Mouse (Mus musculus) midbrain, embryonic 13.5 days (tissue): ENCODE results near the gene Ksr1. TPM values are rescaled to one million over a fixed set of nuclear protein-coding genes. Genes with fewer than 3 reads are reported as not detected.

Source experiments
- ATAC-seq: fragments of 200-750 bp; cut with Nextera tagmentation; 2 replicates; pipeline ENCODE4 v1.8.0; 2017; ENCODE audit warnings: mild to moderate bottlenecking, moderate TSS enrichment, moderate library complexity
- H3K27ac ChIP-seq: fragments of 300-500 bp; sonication (generic); 2 replicates; pipeline ENCODE4 v1.5.1; 2015; ENCODE audit warnings: inconsistent platforms, mild to moderate bottlenecking, moderate library complexity
- H3K27me3 ChIP-seq: fragments of 300-500 bp; sonication (generic); 2 replicates; pipeline ENCODE4 v1.6.1; 2015; ENCODE audit warnings: mild to moderate bottlenecking, inconsistent platforms
- H3K36me3 ChIP-seq: fragments of 300-500 bp; sonication (generic); 2 replicates; pipeline ENCODE4 v1.6.1; 2015; ENCODE audit warnings: mild to moderate bottlenecking, inconsistent platforms
- H3K4me1 ChIP-seq: fragments of 300-500 bp; sonication (generic); replicated peaks from 2 replicates; pipeline ENCODE4 v1.6.1; 2015; ENCODE audit warnings: inconsistent platforms
- H3K4me2 ChIP-seq: fragments of 300-500 bp; sonication (generic); replicated peaks from 2 replicates; pipeline ENCODE4 v1.6.1; 2015; ENCODE audit warnings: moderate library complexity, mild to moderate bottlenecking, inconsistent platforms
- H3K4me3 ChIP-seq: fragments of 300-500 bp; sonication (generic); replicated peaks from 2 replicates; pipeline ENCODE4 v1.5.1; 2015; ENCODE audit warnings: mild to moderate bottlenecking, inconsistent platforms
- H3K9ac ChIP-seq: fragments of 300-500 bp; sonication (generic); replicated peaks from 2 replicates; pipeline ENCODE4 v1.6.1; 2015; ENCODE audit warnings: mild to moderate bottlenecking, inconsistent platforms
- H3K9me3 ChIP-seq: fragments of 300-500 bp; sonication (generic); 2 replicates; pipeline ENCODE4 v1.6.1; 2016; ENCODE audit warnings: mild to moderate bottlenecking, inconsistent platforms
- WGBS: fragments of 180-500 bp; shearing (Covaris S2); methylation state at CpG from one replicate; pipeline ENCODE4 v1.1.7; 2015; 5-methylcytosine and 5-hydroxymethylcytosine counted together
- polyA plus RNA-seq: library from polyadenylated mRNA; unstranded; fragments of >200 nt; fragmentation: Nextera tagmentation; extraction: Ambion mirVana; gene quantifications from 2 replicates; pipeline ENCODE4 v1.2.1, GENCODE M21; 2015

Gene Ksr1
- polyA plus RNA-seq, 1 experiment from 2014 or later, result 3.7 TPM

- Histone ChIP-seq H3K27me3 (no peaks in the 10 kb centered on the region), H3K4me1 (peaks cover 42% of the 10 kb centered on the region), H3K9me3 (no peaks in the 10 kb centered on the region), H3K9ac (0 out of 2 replicates have a peak overlapping the region, but pooled peaks have one; percentile 20), H3K36me3 (no peaks in the 10 kb centered on the region), H3K4me2 (no peak overlapping the region), H3K27ac (no peak overlapping the region), H3K4me3 (no peak overlapping the region)
- ATAC-seq, result no peak
- 55% methylated on average over 8 of the region's 8 CpGs for WGBS
Measured at GRCm38 (mm10) chr11:79099032-79099431, 47.2 kb downstream of the Ksr1 start.

DNA sequence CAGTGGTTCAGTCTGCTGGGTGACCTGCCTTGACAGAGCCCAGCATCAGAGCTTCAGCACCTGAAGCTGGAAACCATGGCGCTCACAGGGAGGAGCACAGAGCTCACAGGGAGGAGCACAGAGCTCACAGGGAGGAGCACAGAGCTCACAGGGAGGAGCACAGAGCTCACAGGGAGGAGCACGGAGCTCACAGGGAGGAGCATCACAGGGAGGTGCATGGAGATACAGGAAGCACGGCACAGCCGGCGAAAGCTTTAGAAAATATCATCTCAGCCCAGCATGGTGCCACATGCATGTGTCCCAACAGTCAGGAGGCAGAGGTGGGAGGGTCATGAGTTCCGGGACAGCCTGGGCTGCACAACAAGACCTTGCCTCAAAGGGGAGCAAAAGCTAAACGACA, 48.5 kb downstream of the Ksr1 start:
- no peak overlapping the region for H3K4me3 ChIP-seq
- peaks cover 43% of the 10 kb centered on the region for H3K4me1 ChIP-seq
- no peak overlapping the region for H3K27ac ChIP-seq
- no peaks in the 10 kb centered on the region for H3K36me3 ChIP-seq
- no peak overlapping the region for H3K9ac ChIP-seq
- no peaks in the 10 kb centered on the region for H3K9me3 ChIP-seq
- no peaks in the 10 kb centered on the region for H3K27me3 ChIP-seq
- no peak for ATAC-seq
- H3K4me2 ChIP-seq, result no peak overlapping the region
- 88% methylated on average over 7 of the region's 7 CpGs for WGBS

DNA sequence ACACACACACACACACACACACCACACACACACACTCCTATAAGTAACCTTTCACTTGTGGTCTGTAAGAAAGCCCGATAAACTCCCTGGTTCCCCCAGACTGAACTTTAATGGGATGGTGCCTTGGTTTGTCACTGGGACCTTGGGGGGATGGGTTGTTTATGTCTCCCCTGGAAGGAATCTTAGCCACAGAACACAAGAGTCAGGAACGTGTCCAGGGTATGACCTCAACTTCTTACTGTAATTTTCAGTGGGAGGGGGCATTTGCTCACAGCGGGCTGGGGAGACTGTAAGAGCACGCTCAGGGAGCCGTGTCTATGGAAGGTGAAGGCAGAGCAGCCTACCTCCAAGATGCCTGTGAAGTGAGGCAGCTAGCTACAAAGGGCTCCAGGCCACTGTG, 49.5 kb downstream of the Ksr1 start:
- no peak overlapping the region for H3K4me2 ChIP-seq
- no peak overlapping the region for H3K27ac ChIP-seq
- no peaks in the 10 kb centered on the region for H3K27me3 ChIP-seq
- H3K9me3 ChIP-seq, result no peaks in the 10 kb centered on the region
- no peak overlapping the region for H3K9ac ChIP-seq
- peaks cover 42% of the 10 kb centered on the region for H3K4me1 ChIP-seq
- ATAC-seq, result no peak
- 88% methylated on average over 5 of the region's 5 CpGs for WGBS
- no peak overlapping the region for H3K4me3 ChIP-seq
- no peaks in the 10 kb centered on the region for H3K36me3 ChIP-seq

GRCm38 (mm10) chr11:79095713-79096112, 50.5 kb downstream of the Ksr1 start:
- H3K4me2 ChIP-seq, result no peak overlapping the region; the same call in 1 of the 2 replicates
- no peaks in the 10 kb centered on the region for H3K9me3 ChIP-seq
- peak; percentile 55; the same call in 1 of the 2 replicates for ATAC-seq
- H3K4me1 ChIP-seq, result peaks cover 42% of the 10 kb centered on the region
- 4% methylated on average over 2 of the region's 2 CpGs for WGBS
- peak overlapping the region; percentile 41 for H3K9ac ChIP-seq
- H3K27me3 ChIP-seq, result no peaks in the 10 kb centered on the region
- H3K27ac ChIP-seq, result peak overlapping the region; percentile 71
- no peaks in the 10 kb centered on the region for H3K36me3 ChIP-seq
- no peak overlapping the region for H3K4me3 ChIP-seq

DNA sequence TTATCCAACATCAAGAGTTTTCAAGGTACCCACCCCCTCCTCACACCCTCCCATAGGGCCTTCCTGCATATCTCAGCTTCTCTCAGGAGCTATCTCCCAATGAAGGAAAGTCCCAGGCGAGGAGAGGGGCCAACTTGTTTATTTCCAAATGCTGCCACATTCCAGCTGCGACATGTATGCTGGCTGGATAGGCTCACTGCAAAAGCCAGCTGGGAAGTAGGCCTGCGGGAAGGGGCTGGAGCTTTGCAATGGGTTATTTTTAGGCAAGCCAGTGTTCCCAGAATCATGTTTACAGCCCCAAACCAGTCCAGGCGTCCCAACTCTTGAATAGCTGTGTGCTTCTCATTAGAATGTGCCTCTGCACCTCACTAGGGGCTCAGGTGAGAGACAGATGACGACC, 51.5 kb downstream of the Ksr1 start:
- Histone ChIP-seq H3K27ac (peak overlapping the region; percentile 71; the same call in 1 of the 2 replicates), H3K9ac (no peak overlapping the region), H3K4me2 (no peak overlapping the region), H3K4me3 (no peak overlapping the region), H3K27me3 (no peaks in the 10 kb centered on the region), H3K4me1 (peaks cover 46% of the 10 kb centered on the region), H3K9me3 (no peaks in the 10 kb centered on the region), H3K36me3 (no peaks in the 10 kb centered on the region)
- ATAC-seq, result no peak
- 65% methylated on average over 5 of the region's 5 CpGs for WGBS

DNA sequence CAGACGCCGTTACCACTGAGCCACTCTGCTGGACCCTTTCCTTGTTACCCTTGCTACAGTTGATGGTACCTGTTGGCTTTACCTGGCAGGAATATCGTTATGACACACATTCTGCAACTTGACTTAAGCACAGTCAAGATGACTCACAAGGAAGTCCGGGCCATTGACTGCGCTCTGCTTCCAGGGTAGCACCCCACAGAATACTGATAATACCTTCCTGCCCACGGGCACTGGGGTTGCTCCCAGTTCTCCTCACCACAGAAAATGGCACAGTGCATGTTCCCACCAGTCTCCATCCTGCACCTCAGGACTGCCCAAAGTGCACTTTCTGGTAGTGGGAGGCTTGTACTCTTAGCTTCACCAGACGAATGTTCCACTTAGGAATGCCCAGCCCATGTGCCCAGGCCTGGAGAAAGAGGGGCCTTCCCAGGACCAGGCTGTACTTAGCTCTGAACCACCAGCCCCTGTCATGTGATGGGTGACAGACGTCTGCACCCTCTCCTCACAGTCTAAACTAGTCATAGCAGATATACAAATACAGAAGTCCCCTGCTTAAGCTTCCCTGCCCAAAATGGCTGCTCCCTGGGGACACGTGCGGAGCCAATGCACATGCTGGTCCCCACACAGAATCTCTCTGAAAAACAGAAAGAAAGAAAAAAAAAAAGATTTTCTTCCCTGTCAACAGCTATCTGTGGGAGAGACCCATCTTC, 52.1 kb downstream of the Ksr1 start:
- Histone ChIP-seq H3K4me2 (no peak overlapping the region), H3K9me3 (no peaks in the 10 kb centered on the region), H3K4me3 (no peak overlapping the region), H3K36me3 (no peaks in the 10 kb centered on the region), H3K27ac (no peak overlapping the region), H3K4me1 (peaks cover 47% of the 10 kb centered on the region), H3K9ac (no peak overlapping the region), H3K27me3 (no peaks in the 10 kb centered on the region)
- no peak for ATAC-seq
- 88% methylated on average over 10 of the region's 10 CpGs for WGBS

GRCm38 (mm10) chr11:79093386-79093906, 52.8 kb downstream of the Ksr1 start:
- H3K9ac ChIP-seq, result no peak overlapping the region
- WGBS, result 54% methylated on average over 15 of the region's 15 CpGs
- H3K4me2 ChIP-seq, result no peak overlapping the region
- no peaks in the 10 kb centered on the region for H3K9me3 ChIP-seq
- H3K4me1 ChIP-seq, result peaks cover 45% of the 10 kb centered on the region
- H3K4me3 ChIP-seq, result no peak overlapping the region
- ATAC-seq, result no peak
- H3K27ac ChIP-seq, result no peak overlapping the region
- H3K36me3 ChIP-seq, result no peaks in the 10 kb centered on the region
- H3K27me3 ChIP-seq, result no peaks in the 10 kb centered on the region

DNA sequence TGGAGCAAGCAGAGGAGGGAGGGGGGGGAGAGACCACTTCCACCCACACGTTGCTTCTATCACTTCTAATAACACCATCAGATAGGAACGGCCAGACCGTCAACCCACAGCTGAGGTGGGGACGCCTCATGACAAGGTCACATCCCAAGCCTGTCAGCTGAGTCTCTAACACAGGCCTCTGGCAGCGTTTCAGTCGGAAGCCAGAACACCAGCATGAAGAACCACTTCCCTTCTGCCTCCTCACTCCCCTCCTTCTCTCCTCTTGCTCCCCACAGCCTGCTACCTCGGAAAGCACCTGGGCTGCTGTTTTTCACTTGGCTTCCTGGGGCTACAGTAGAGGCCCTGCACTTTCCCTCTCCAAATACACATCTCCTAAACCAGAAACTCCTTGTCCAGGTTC, 53.4 kb downstream of the Ksr1 start:
- no peaks in the 10 kb centered on the region for H3K9me3 ChIP-seq
- no peaks in the 10 kb centered on the region for H3K27me3 ChIP-seq
- no peak overlapping the region for H3K27ac ChIP-seq
- WGBS, result 76% methylated on average over 7 of the region's 7 CpGs
- H3K36me3 ChIP-seq, result no peaks in the 10 kb centered on the region
- no peak overlapping the region for H3K4me2 ChIP-seq
- no peak overlapping the region for H3K4me3 ChIP-seq
- H3K4me1 ChIP-seq, result peaks cover 45% of the 10 kb centered on the region
- no peak overlapping the region for H3K9ac ChIP-seq
- ATAC-seq, result no peak

GRCm38 (mm10) chr11:79092245-79092644, 54.0 kb downstream of the Ksr1 start:
- Histone ChIP-seq H3K27me3 (no peaks in the 10 kb centered on the region), H3K36me3 (no peaks in the 10 kb centered on the region), H3K9ac (no peak overlapping the region), H3K9me3 (no peaks in the 10 kb centered on the region), H3K4me1 (peaks cover 50% of the 10 kb centered on the region), H3K4me2 (no peak overlapping the region), H3K27ac (no peak overlapping the region), H3K4me3 (no peak overlapping the region)
- ATAC-seq, result no peak
- WGBS, result 87% methylated on average over 6 of the region's 6 CpGs

DNA sequence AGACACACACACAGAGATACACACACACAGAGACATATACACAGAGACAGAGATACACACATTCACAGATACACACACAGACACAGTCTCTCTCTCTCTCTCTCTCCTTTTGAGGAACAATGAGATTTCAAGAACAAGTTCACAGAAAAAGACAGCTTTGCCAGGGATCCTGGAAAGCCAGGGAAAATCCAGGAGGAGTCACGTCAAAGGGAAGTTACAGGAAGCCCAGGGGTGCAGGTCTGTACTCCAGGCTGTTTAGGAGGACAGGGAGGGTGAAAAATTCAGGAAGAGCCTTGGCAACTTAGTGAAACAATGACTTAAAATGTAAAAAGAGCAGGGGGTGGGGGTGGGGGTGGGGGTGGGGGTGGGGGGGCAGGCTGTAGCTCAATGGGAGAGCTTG, 56.5 kb downstream of the Ksr1 start:
- H3K4me2 ChIP-seq, result no peak overlapping the region
- no peaks in the 10 kb centered on the region for H3K27me3 ChIP-seq
- peaks cover 30% of the 10 kb centered on the region for H3K4me1 ChIP-seq
- H3K27ac ChIP-seq, result 0 out of 2 replicates have a peak overlapping the region, but pooled peaks have one; percentile 19
- ATAC-seq, result no peak
- no peak overlapping the region for H3K9ac ChIP-seq
- no peak overlapping the region for H3K4me3 ChIP-seq
- WGBS, result 65% methylated on average over 1 of the region's 1 CpGs
- no peaks in the 10 kb centered on the region for H3K36me3 ChIP-seq
- no peaks in the 10 kb centered on the region for H3K9me3 ChIP-seq

DNA sequence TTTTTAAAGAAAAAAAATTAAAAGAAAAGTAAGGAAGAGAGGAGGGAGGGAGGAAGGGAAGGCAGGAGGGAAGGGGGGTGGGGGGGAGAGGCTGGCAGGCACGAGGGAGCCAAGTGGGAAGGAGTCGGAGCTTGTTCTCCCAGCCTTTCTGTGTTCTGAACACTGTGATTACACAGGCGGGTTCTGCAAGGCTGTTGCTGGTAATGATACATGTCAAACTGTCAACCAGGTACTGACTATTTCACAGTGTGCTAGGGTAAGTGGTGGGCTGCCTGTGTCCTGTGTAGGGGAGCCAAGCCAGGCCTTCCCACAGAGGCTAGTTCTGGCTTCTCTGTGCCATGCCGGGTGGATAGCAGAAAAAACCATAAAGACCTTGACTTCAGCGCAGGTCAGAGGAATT, 57.2 kb downstream of the Ksr1 start:
- H3K27ac ChIP-seq, result no peak overlapping the region
- 0 out of 2 replicates have a peak, but pooled peaks have one; percentile 58 for ATAC-seq
- H3K27me3 ChIP-seq, result no peaks in the 10 kb centered on the region

DNA sequence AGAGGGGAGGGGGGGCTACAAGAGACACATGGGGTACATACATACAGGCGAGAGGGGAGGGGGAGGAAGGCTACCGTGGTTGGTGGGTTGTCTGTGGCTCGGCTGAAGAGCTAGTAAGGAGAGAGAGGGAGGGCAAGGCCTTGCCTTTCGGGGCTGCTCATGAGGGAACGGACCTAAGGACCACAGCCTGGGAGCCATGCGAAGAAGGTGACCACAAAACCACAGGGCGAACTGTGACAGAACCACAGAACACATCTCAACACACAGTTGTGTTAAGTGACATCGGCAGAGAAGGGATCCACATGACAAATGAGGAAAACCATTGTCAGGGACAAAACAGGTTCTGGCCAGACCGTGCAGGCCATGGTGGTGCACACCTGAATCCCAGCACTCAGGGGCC, 57.9 kb downstream of the Ksr1 start:
- H3K4me3 ChIP-seq, result no peak overlapping the region
- 91% methylated on average over 9 of the region's 9 CpGs for WGBS
- no peak overlapping the region for H3K9ac ChIP-seq
- no peaks in the 10 kb centered on the region for H3K36me3 ChIP-seq
- no peak for ATAC-seq
- no peaks in the 10 kb centered on the region for H3K9me3 ChIP-seq
- H3K27me3 ChIP-seq, result no peaks in the 10 kb centered on the region
- no peak overlapping the region for H3K27ac ChIP-seq
- H3K4me2 ChIP-seq, result no peak overlapping the region
- H3K4me1 ChIP-seq, result peaks cover 26% of the 10 kb centered on the region

More for the DNA sequence above, 57.2 kb downstream of the Ksr1 start:
- Histone ChIP-seq H3K4me3 (no peak overlapping the region), H3K9ac (no peak overlapping the region), H3K4me2 (no peak overlapping the region), H3K36me3 (no peaks in the 10 kb centered on the region), H3K4me1 (peaks cover 27% of the 10 kb centered on the region), H3K9me3 (no peaks in the 10 kb centered on the region)
- WGBS, result 59% methylated on average over 5 of the region's 5 CpGs
